Comparison of ENCODE assay signal across 8 mouse cellular contexts in genomic region chr16:13940139-13940846, GRCm38 (mm10). TPM values are rescaled to one million over a fixed set of nuclear protein-coding genes. Genes with fewer than 3 reads are reported as not detected.
DNase-seq lines count a peak whose midpoint lies in the region; TF ChIP-seq lines count a peak whose summit lies in the region.

No protein-coding gene starts in this region.

- H3K4me1 ChIP-seq in cortical plate, adult 2 months (ENCODE audit: control insufficient read depth, insufficient read depth, low read length), result 0 out of 2 replicates have a peak, but pooled peaks cover 2% of the 10 kb centered on the region

- intact Hi-C loops in left cerebral cortex, postnatal 10 days (cut with DNase I), result no loop called here

- peak; percentile 65 for DNase-seq in adrenal gland, postnatal 10 days
- DNase-seq in gastrocnemius, postnatal 10 days, result peak; percentile 42
- DNase-seq in kidney, adult 11 months, result peak; percentile 89
- peak; percentile 77 to 84 for DNase-seq in left cerebral cortex, postnatal 10 days (ENCODE audit: extremely low spot score in 1 of 2, low spot score in 2 of 2)
- peak; percentile 67 to 77 for DNase-seq in lung, postnatal 4 days
- peak; percentile 82 to 86 for DNase-seq in right cerebral cortex, postnatal 36 days (ENCODE audit: low spot score in 2 of 2)
- DNase-seq in T-cell, adult 2 months (ENCODE audit: low spot score), result no peak

- no peak for TF ChIP-seq CTCF in cortical plate, adult 2 months (IDR thresholded peaks at IDR 0.05; ENCODE audit: extremely low read depth, insufficient read depth, low read length)

- H3K4me3 ChIP-seq in cortical plate, adult 2 months (ENCODE audit: insufficient read depth, low read length), result peak overlapping the region; percentile 81

- H3K27ac ChIP-seq in cortical plate, adult 2 months (ENCODE audit: insufficient read depth, low read length), result no peak overlapping the region

- peak; percentile 61 for TF ChIP-seq POLR2A in cortical plate, adult 2 months (IDR thresholded peaks at IDR 0.05; ENCODE audit: extremely low read depth, insufficient read depth, low read length)

RNA-seq across cellular contexts. Expression of gene Mpv17l, which starts 37.3 kb away (rescaled TPM):
- total RNA-seq in adrenal gland, postnatal 10 days (2021), result 1 to 10 TPM; 6.6 to 8.1 TPM
- 53.9 and 56.4 TPM in 2 replicates for polyA plus RNA-seq in cortical plate, adult 2 months (2012; rRNA removed)
- total RNA-seq in gastrocnemius, postnatal 10 days (2021), result 1 to 10 TPM; 2.9 to 3.8 TPM
- 10 to 100 TPM; 71.9 to 75.9 TPM for total RNA-seq in left cerebral cortex, postnatal 10 days (2021)

RNA-seq across cellular contexts. Expression of gene Pdxdc1, which starts 37.4 kb away (rescaled TPM):
- 10 to 100 TPM; 75.6 to 76.5 TPM for total RNA-seq in adrenal gland, postnatal 10 days (2021)
- 75.3 and 78.4 TPM in 2 replicates for polyA plus RNA-seq in cortical plate, adult 2 months (2012; rRNA removed)
- 10 to 100 TPM; 45.9 to 54.0 TPM for total RNA-seq in gastrocnemius, postnatal 10 days (2021)
- 10 to 100 TPM; 73.0 to 73.4 TPM for total RNA-seq in left cerebral cortex, postnatal 10 days (2021)

RNA-seq across cellular contexts. Expression of gene 2900011O08Rik, which starts 46.1 kb away (rescaled TPM):
- 1 to 10 TPM; 1.7 to 4.2 TPM for total RNA-seq in adrenal gland, postnatal 10 days (2021)
- 258 and 260 TPM in 2 replicates for polyA plus RNA-seq in cortical plate, adult 2 months (2012; rRNA removed)
- under 1 TPM; 0.43 to 0.63 TPM for total RNA-seq in gastrocnemius, postnatal 10 days (2021)
- total RNA-seq in left cerebral cortex, postnatal 10 days (2021), result 100 to 1,000 TPM; 292 to 312 TPM

RNA-seq across cellular contexts. Expression of gene Ifitm7, which starts 46.4 kb away (rescaled TPM):
- under 1 TPM in 1 of 2 experiments, not detected in 1; 0.30 TPM for total RNA-seq in adrenal gland, postnatal 10 days (2021)
- 2.0 TPM in 2 replicates for polyA plus RNA-seq in cortical plate, adult 2 months (2012; rRNA removed)
- total RNA-seq in gastrocnemius, postnatal 10 days (2021), result not detected
- total RNA-seq in left cerebral cortex, postnatal 10 days (2021), result 1 to 10 TPM in 1 of 2 experiments, under 1 TPM in 1; 0.75 to 2.5 TPM

Comparison
In these comparisons a context has a peak if more than half of its experiments do, and no peak if none do; other contexts are left out.
1. RNA of gene Mpv17l, which starts 37.3 kb away (total RNA-seq): 71.9 to 75.9 TPM in left cerebral cortex, postnatal 10 days; 6.6 to 8.1 TPM in adrenal gland, postnatal 10 days and 2.9 to 3.8 TPM in gastrocnemius, postnatal 10 days; every median in the first group is over 4 times any median in the second.
2. RNA of gene 2900011O08Rik, which starts 46.1 kb away (total RNA-seq): 292 to 312 TPM in left cerebral cortex, postnatal 10 days; 1.7 to 4.2 TPM in adrenal gland, postnatal 10 days and 0.43 to 0.63 TPM in gastrocnemius, postnatal 10 days; every median in the first group is over 10 times any median in the second.